Mouse (Mus musculus): ENCODE results near the gene Dppa1.
"Not testable (repeated sequence)": the region's sequence is repeated elsewhere in the genome, so short reads cannot be mapped to it uniquely, and the experiment has no call there.

Gene Dppa1

DNA sequence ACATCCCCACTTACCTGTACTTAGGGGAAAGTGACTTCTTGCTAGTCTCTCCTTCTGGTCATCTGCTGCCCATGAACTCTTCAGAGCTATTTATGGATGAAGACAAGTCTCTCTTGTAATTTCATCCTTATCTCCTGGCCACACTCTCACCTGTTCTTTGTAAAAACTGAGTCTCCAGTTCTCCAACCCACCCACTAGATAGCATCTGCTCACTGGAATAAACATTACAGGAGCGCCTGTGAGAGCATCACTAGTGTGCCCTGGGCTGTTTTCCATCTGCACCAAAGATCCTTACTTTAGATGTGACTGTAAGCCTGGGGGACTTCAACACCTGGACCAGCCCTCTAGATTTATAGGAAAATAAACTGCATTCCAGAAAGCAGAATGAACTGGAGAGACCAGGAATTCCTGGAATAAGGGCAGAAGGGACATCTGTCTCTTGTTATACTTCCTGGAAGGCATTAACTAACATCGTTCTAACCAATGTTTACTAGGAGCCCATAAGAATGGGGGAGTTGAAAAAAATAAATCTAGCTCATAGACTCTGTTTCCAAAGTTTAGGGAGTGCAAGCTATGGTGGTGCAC lies at the start of gene Dppa1:
Gene Dppa1, minus strand, starts transcription at position 51 of the 585 bp plus-strand sequence.
- no peak for DNase-seq (ENCODE audit: low read depth in 1 of 2, low spot score in 2 of 2)

DNA sequence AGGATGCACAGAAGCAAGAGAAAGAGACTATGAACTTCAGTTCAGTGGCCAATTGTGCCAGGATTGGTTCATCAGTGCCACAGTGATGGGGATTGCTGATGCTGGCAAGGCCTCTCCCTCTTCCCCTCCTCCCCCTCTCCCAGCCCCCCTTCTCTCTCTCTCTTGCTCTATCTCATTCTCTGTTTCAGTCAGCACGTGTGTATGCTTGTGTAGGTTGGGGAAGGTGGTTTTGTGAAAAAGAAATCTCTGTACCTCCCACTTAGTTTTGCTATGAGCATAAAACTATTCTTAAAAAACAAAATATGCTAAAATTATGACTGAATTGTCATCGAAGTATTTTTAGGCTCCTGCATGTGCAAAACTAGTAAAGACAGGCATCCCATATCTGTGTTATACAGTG lies 38.9 kb upstream of the Dppa1 start:
- DNase-seq (ENCODE audit: low read depth in 1 of 2, low spot score in 2 of 2): no peak

DNA sequence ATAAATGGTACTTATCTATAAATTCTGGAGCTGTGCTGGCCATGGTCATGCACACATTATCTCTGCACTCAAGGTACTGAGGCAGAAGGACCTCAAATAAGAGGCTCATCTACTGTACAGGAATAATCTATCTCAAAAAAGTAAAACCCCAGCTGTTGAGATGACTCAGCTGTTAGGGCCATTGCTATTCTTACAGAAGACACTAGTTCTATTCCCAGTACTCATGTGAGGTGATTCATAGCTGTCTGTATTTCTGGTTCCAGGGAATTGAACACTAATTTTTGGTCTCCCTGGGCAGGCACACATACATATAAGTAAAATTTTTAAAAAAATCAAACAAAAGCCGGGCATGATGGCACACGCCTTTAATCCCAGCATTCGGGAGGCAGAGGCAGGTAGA lies 38.0 kb upstream of the Dppa1 start:
- no peak for DNase-seq (ENCODE audit: low read depth in 1 of 2, low spot score in 2 of 2)

DNA sequence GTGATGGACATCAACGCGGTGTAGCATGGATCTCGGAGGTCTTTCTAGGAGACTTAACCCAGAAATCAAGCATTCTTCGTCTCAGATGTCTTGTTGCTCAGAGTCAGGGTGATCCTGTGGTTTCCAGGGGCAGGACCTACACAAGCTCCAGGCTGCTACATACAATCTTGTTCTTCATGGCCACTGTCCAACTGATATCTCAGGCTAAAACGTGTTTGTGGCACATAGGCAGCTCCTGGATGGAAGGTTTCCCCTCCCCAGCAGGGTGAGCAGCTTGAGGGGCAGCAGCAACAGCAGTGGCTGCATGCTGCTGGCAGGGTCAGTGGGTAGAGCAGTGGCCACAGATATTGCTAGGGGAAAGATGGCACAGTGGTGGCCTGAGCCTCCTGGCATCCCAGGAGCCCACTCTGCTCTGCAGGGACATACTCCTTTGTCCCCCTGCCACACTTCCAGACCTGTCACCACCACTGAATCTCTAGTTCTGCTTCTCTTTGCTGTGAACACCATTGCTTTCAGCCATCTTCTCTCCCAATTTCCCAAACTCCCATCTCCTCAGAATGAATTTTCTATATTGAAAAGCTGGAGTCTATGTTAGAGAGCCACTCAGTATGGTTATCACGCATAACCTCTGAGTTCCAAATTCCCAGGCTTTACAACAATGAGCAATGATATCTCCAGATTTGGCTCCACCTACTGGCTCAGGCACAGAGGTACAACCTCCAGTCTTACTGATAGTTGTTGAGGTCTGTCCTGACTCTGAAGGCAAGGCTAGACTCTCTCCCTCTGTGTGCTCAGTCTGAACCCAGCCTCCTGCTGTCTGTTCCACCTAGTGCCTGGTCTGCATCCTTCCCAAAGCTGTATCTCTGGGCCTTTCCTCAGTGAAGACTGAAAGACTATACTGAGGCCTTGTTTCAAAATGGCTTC lies 36.8 kb upstream of the Dppa1 start:
- no peak for DNase-seq (ENCODE audit: low read depth in 1 of 2, low spot score in 2 of 2)

DNA sequence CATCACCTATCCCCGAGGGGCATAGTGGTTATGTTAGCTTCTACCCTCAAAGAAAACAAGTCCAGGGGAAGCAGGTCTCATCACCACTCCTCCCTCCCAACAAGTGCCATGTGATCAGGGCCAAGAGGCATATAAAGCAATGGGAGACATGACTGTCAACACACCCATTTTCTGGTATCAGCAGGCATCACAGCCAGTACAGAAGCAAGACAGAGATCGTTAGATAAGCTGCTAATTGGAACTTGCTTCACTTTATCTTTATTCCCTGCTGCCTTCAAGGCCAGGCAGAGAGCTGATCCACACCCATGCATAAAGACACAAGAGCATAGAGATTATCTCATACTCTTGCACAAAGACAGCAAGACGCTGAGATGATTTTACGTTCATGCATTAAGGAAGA lies 34.2 kb upstream of the Dppa1 start:
- no peak for DNase-seq (ENCODE audit: low read depth in 1 of 2, low spot score in 2 of 2)

DNA sequence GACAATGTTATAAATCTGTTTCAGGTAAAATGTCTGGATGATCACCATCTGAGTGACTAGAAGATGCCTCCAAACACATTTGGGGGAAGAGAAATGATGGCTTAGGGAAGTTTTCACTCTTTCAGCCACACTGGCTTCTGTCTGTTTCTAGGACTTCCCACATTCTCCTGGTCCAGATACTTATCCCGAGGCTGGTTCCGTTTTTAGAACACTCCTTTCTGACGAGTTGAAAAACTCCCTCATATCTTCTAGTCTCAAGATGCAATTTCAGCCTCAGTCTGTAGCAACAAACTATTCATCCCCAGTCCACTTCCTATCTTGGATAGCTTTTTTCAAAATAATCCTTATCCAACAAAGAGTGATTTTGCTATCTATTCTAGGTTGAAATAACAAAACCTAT lies 23.4 kb upstream of the Dppa1 start:
- DNase-seq (ENCODE audit: low read depth in 1 of 2, low spot score in 2 of 2): no peak

DNA sequence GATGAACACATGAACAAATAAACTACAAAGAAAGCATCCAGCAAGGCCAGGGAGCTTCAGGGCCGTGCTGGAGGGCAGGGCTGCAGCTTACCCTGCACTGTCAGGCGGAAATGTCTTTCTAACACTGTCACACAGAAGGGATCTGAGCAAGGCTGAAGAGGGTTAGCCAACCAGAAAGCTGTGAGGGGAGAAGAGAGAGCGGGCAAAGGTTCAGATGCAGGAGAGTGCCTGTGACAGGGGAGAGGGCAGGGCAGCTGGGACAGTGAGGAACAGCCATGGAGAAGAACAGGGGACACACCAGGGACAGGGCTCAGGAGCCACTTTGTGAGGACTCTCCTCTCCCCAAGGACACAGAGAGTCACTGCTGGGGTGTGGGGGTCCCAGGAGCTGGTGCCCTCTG lies 20.6 kb upstream of the Dppa1 start:
- DNase-seq (ENCODE audit: low read depth in 1 of 2, low spot score in 2 of 2): not testable (repeated sequence)

DNA sequence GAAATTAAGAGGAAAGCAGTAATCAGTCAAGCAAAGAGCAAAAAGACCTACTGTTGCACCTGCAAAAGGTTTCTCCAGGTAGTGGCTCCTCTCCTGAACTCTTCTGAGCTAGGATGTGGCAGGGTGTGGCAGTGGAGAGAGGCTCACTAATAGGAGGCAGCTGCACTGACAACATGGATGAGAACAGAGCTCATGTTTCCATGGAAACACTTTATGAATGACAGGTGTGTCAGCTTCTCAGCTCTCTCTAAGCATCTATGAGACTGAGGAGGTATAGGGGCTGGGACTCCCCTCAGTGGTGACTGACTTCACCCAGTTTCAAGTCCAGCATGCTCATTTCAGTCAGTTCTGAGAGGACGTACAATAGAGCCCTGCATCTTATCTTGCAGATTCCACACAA lies 15.8 kb upstream of the Dppa1 start:
- DNase-seq (ENCODE audit: low read depth in 1 of 2, low spot score in 2 of 2): no peak

DNA sequence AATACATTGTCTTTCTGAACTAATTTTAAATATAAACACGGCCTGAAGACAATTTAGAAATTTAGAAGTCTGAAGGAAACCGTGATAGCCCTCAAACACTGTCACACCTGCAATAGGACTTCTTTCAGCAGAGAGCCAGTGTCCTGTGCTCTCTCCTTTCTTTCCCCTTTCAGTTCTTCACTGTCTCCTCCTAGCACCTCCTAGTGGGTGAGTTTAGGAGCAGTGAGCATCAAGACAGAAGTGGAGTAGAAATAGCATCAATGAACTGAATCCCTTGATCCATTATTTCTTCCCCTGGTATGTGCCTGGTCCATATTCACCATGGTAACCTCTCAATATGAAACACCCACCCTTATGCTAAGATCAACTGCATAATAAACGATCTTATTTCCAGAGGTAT lies 7.5 kb upstream of the Dppa1 start:
- no peak for DNase-seq (ENCODE audit: low read depth in 1 of 2, low spot score in 2 of 2)

DNA sequence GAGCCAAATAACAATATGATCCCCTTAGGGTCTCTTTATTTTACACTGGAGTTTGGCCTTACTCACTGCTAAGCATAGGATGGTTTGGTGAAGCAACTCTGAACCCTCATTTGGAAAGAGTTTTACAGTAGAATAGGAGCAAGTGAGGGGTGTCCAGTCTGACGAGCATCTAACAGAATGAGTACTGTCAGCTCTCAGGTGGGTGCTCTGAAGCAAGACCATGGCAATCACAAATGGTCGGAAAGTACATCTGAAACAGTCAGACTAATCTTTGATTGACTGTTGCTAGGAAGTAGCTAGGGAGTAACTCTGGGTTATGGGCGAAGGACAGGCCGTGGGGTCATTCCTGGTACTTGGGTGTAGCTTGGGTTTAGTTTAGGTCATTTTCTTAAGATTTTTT lies 6.5 kb upstream of the Dppa1 start:
- not testable (repeated sequence) for DNase-seq (ENCODE audit: low read depth in 1 of 2, low spot score in 2 of 2)

DNA sequence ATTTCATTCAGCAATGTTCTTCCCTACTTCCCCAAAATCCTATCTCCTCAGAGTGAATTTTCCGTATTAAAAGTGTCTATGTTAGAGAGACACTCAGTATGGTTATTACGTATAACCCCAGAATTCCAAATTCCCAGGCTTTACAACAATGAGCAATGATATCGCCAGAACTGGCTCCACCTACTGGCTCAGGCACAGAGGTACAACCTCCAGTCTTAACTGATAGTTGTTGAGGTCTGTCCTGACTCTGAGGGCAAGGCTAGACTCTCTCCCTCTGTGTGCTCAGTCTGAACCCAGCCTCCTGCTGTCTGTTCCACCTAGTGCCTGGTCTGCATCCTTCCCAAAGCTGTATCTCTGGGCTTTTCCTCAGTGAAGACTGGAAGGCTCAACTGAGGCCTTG lies 2.6 kb upstream of the Dppa1 start:
- DNase-seq (ENCODE audit: low read depth in 1 of 2, low spot score in 2 of 2): no peak

DNA sequence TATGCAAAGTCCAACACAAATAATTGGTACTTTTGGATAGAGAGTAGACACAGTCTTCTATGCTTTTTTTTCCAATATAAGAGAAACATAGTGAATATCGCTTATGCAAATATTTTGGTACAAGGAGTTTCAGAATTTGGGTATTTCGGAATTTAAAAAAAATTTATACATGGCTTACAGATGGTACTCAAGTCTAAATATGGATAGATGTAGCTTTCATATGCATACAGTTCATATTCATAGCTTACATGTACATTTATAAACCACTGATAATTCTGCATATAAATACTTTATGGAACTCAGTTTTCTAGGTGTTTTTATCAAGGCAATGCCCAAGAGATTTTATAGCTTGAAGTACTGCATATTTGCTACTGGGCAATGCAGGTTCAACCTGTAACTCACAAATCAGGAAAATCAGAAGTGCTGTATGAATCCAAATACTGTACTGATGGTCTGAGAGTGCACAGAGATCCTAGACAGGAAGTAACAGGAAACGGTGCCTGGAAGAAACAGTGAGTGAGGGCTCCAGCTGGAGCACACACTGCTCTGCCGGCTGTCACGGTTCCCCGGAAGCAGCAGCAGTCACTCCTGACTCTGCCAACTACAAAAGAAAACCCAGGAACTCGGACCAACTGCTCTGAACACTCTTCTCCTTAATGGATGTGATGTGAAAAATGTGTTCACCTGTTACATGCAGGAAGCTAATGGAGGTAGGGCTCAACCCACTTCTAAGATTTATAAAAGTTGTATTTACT lies 8.5 kb downstream of the Dppa1 start:
- no peak for DNase-seq (ENCODE audit: low read depth in 1 of 2, low spot score in 2 of 2)

DNA sequence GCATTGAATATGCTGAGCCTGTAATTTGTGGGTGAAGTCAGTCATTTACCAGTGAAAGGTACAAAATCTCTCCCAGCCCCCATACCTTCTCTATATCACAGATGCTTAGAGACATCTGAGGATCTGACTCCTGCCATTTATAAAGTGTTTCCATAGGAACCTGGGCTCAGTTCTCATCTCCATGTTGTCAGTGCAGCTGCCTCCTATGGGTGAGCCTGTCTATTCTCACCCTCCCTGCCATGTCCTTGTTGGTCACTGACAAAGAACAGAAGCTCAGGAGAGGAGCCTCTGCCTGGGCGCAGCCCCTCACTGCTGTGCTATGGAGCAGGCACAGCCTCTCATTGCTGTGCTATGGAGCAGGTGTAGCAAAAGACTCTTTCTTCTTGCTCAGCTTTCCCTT lies 9.1 kb downstream of the Dppa1 start:
- DNase-seq (ENCODE audit: low read depth in 1 of 2, low spot score in 2 of 2): no peak

DNA sequence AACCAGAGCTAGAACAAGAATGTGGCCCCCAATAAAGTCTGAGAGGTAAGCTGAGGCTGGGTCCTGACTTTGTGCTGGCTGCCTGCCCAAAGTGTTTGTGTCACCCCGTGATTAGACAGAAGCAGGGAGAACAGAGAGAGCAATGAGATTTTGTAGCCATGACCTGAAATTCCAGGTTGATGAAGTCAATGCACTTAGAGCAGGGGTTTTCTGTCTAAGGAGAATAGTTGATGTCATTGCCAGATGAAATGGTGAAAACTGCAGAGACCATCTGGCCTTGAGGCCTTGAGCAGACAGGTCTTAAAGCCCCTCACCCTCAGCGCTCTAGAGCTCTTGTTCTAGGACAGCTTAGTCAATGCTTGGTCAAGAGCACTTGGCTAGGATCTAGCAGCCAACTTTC lies 36.6 kb downstream of the Dppa1 start:
- no peak for DNase-seq (ENCODE audit: low read depth in 1 of 2, low spot score in 2 of 2)

DNA sequence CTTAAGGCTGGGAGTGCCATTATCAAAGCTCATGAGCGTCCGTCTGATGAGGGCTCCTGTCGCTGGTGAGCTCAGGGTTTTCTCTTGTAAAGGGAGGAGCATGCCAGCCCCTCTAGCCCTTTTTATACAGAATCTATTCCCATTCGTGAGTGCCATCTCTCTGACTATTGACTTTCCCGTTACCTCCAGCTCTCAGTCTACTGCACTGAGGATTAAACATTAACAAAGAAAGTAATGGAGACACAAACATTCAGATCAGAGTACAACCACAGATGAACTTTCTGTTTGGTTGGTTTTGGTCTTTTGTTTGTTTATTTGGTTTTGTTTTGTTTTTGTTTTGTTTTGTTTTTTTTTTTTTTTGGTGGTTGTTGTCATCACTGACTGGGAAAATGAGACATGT lies 46.3 kb downstream of the Dppa1 start:
- DNase-seq (ENCODE audit: low read depth in 1 of 2, low spot score in 2 of 2): no peak

DNA sequence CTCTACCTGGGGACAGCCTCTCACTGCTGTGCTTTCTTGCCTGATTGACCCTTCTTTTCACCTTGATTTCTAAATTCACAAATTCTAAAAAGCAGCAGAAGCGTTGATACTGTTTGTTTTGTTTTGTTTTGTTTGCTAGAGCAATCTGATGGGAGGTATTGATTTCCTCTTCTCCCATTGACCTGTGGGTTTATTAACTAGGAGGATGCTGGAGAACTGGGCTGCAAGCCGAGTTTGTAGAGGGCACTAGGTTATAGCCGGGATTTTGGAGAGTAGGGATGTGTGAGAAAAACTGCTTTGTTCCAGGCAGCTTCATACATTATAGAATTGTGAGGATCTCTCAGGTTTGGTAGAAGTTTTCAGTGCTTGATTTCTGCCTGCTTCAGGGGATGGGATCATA lies 48.6 kb downstream of the Dppa1 start:
- DNase-seq (ENCODE audit: low read depth in 1 of 2, low spot score in 2 of 2): no peak

DNA sequence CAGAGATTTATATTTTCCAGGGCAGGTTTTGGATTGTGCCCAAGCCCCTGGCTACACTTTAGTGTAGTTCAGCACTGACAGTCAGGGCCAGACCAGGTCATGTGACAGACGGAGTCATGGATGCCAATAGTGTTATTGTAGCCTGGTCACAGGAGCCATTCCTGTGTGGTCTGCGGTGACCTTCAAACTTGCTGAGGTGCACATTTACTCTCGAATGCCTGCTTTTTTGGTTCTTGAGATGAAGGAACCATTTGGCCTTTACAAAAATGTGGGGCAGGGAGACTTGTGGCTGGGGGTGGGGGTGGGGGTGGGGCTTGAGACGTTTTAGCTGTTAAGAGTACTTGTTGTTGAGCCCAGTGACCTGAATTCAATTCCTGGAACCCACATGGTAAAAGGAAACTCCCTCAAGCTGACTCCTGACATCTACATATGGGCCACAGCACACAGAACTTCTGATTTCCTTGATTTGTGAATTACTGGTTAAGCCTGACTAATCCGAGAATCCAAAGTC lies 50.2 kb downstream of the Dppa1 start:
- no peak for DNase-seq (ENCODE audit: low read depth in 1 of 2, low spot score in 2 of 2)

DNA sequence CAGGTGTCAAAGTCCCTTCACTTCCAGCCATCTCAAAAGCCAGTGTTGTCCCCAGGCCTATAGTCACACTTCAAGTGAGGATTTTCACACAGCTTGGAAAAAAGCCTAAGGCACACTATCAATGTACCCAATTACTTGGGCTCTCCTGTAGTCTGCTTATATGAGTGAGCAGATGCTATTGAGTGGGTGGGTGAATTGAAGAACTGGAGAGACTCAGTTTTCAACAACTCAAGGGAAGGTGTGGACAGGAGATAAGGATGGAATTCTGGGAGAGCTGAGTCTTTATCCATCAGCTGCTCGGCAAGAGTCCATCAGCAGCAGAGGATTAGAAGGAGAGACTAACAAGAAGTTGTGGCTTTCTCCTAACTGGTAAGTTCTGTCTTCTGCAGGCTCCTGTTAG lies 57.7 kb downstream of the Dppa1 start, which contains the start of gene BC053393:
Gene BC053393, plus strand, starts transcription at position 210 of the 400 bp plus-strand sequence.
- no peak for DNase-seq (ENCODE audit: low read depth in 1 of 2, low spot score in 2 of 2)

DNA sequence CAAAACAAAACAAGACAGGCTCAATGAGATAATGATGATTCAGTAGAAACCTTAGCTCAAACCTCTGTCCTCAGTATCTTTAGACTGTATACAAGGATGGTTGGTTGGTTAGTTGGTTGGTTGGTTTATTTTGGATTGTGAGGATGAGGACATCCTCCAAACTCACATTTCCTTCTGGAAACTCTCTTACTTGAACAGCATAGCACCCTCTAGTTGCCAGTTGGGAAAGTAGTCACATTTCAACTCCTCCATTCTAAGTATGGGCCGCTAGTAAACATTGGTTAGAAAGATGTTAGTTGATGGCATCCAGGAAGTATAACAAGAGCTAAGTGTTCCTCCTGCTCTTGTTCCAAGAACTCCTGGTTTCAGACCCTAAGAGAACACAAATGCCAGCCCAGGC lies 60.0 kb downstream of the Dppa1 start:
- DNase-seq (ENCODE audit: low read depth in 1 of 2, low spot score in 2 of 2): no peak

DNA sequence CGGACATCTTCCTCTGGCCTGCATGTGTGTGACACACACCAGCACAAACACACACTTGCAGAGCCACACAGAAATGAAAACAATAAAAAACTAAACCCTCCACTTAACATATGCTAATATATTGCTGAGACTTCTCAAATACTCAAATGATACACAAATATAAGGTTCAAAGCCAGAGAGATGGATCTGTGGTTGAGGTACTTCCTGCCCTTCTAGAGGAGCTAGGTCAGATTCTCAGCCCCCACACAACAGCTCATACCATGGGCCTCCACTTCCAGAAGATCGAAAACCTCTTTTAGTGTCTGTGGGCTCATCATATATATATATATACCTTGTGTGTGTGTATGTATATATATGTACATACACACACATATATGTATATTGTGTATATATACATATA lies 63.1 kb downstream of the Dppa1 start:
- DNase-seq (ENCODE audit: low read depth in 1 of 2, low spot score in 2 of 2): no peak

DNA sequence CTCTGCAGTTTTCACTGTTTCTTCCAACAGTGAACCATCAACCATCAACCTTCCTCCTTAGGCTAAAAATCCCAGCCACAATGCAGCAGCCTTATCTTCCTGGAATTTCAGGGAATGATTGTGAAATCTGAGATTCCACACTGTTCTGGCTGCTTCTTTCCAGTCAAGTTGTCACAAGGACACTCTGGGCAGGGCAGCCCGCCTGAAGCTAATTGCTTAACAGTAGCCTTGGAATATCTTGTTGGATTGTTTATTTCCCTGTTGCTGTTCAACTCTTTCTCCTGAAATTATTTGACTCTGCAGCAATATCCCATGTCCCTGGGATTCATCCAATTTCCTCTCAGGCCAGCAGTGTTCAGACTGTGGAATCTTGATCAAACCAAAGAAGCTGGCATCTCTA lies 64.4 kb downstream of the Dppa1 start:
- no peak for DNase-seq (ENCODE audit: low read depth in 1 of 2, low spot score in 2 of 2)

DNA sequence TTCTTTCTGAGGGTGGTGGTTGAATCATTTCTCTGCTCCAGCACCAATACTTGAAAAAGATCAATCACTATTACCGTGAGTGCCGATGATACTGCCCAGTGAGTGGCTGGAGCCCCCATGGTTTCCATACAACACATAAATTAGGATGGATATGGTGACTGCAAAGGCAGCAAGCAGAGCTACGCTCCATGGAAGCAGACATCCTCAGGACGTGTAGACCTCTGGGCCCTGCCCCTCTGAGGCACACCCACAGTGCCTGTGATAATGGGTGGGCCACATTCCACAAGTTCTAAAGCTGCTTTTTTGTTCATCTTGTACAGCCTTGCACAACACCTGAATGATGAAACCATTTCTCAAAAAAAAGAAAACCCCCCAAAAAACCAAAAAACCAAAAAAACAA lies 68.0 kb downstream of the Dppa1 start:
- no peak for DNase-seq (ENCODE audit: low read depth in 1 of 2, low spot score in 2 of 2)
